Mouse (Mus musculus) adipocyte (in vitro differentiated cells): ENCODE measurements around the gene Sh2b3.
A peak's percentile ranks its signal among the peaks of the same experiment; 100 is the strongest.

ENCODE experiments used
- DNase-seq: peaks from one replicate; pipeline ENCODE4 v3.0.0-alpha.2; 2016; ENCODE audit warnings: low spot score

Sh2b3 gene

GRCm38 (mm10) chr5:121783862-121784500, 53.5 kb downstream of the Sh2b3 start:
- peak; percentile 49 for DNase-seq

- DNase-seq, result peak; percentile 21
Observed at GRCm38 (mm10) chr5:121782467-121782866, 55.0 kb downstream of the Sh2b3 start.

GRCm38 (mm10) chr5:121780180-121780579, 57.3 kb downstream of the Sh2b3 start:
- no peak for DNase-seq

GRCm38 (mm10) chr5:121778485-121779119, 58.8 kb downstream of the Sh2b3 start:
- no peak for DNase-seq

GRCm38 (mm10) chr5:121771611-121772010, 65.8 kb downstream of the Sh2b3 start:
- DNase-seq, result no peak

GRCm38 (mm10) chr5:121769827-121770226, 67.6 kb downstream of the Sh2b3 start:
- DNase-seq, result no peak

- no peak for DNase-seq
Observed at GRCm38 (mm10) chr5:121767564-121767963, 69.9 kb downstream of the Sh2b3 start.

- peak; percentile 11 for DNase-seq
Observed at GRCm38 (mm10) chr5:121766038-121766773, 71.2 kb downstream of the Sh2b3 start.
